Mouse (Mus musculus): ENCODE measurements around the gene Dusp3. TPM values are rescaled to one million over a fixed set of nuclear protein-coding genes. Genes with fewer than 3 reads are reported as not detected.

The Dusp3 gene
- polyA plus RNA-seq (2015; fragmentation: Nextera tagmentation; extraction: Ambion mirVana), result 32.8 and 33.8 TPM in 2 replicates

DNA sequence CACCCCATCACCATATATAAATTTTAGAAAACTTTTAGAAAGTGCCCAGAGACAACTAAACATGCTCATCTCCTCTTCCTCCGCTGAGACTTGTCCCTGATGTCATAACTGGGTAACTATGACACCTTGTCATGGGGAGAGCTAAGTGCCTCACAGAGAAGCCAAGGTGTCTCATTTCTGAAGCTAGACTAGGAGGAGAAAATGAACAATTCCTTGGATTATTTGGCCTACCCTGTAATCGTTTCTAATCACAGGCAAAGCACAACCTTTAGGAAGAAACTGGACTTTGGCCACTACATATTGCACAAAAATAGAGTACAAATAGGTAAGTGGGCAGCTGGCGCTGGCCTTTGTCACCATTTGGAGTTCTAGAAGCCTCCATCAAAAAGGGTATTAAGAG is at the start of gene Dusp3:
Gene Dusp3 (minus strand): TSS at position 101 of the 400 bp plus-strand sequence.
- ATAC-seq (replicated peaks; ENCODE audit: low FRiP score), result no peak
- Histone ChIP-seq H3K9me3 (replicated peaks) (no peaks in the 10 kb centered on the region), H3K4me3 (replicated peaks) (0 out of 2 replicates have a peak within 1 kb of the TSS, but pooled peaks have one; percentile 3), H3K36me3 (no peaks in the 10 kb centered on the region), H3K27ac (no peak within 1 kb of the TSS), H3K27me3 (peaks cover 22% of the 10 kb centered on the region), H3K9ac (no peak within 1 kb of the TSS), H3K4me2 (peak within 1 kb of the TSS; percentile 37), H3K4me1 (peaks cover 45% of the 10 kb centered on the region)
- 86% methylated on average over 3 of the region's 3 CpGs for WGBS

- H3K9ac ChIP-seq, result no peak overlapping the region
- 0 out of 2 replicates have a peak, but pooled peaks cover 4% of the 10 kb centered on the region for H3K27me3 ChIP-seq
- no peaks in the 10 kb centered on the region for H3K36me3 ChIP-seq
- WGBS, result 80% methylated on average over 7 of the region's 7 CpGs
- H3K4me2 ChIP-seq, result no peak overlapping the region
- no peak overlapping the region for H3K4me3 ChIP-seq (replicated peaks)
- H3K9me3 ChIP-seq (replicated peaks), result no peaks in the 10 kb centered on the region
- H3K4me1 ChIP-seq, result peaks cover 14% of the 10 kb centered on the region
- ATAC-seq (replicated peaks; ENCODE audit: low FRiP score), result no peak
- H3K27ac ChIP-seq, result no peak overlapping the region
Measured at GRCm38 (mm10) chr11:102036336-102036735, 49.5 kb upstream of the Dusp3 start.

- H3K4me2 ChIP-seq, result no peak overlapping the region
- no peak overlapping the region for H3K27ac ChIP-seq
- H3K27me3 ChIP-seq, result peaks cover 9% of the 10 kb centered on the region; the same call in 1 of the 2 replicates
- no peaks in the 10 kb centered on the region for H3K9me3 ChIP-seq (replicated peaks)
- ATAC-seq (replicated peaks; ENCODE audit: low FRiP score), result no peak
- peaks cover 14% of the 10 kb centered on the region for H3K4me1 ChIP-seq
- no peak overlapping the region for H3K4me3 ChIP-seq (replicated peaks)
- WGBS, result 82% methylated on average over 5 of the region's 5 CpGs
- H3K9ac ChIP-seq, result no peak overlapping the region
- no peaks in the 10 kb centered on the region for H3K36me3 ChIP-seq
Measured at GRCm38 (mm10) chr11:102035456-102035960, 48.7 kb upstream of the Dusp3 start.

- H3K4me3 ChIP-seq (replicated peaks), result no peak overlapping the region
- no peak for ATAC-seq (replicated peaks; ENCODE audit: low FRiP score)
- WGBS, result 74% methylated on average over 8 of the region's 8 CpGs
Measured at GRCm38 (mm10) chr11:102034887-102035286, 48.1 kb upstream of the Dusp3 start.

GRCm38 (mm10) chr11:102033055-102033591 is 46.3 kb upstream of the Dusp3 start:
- Histone ChIP-seq H3K4me2 (no peak overlapping the region), H3K4me1 (peaks cover 11% of the 10 kb centered on the region), H3K27ac (no peak overlapping the region), H3K9ac (no peak overlapping the region), H3K4me3 (replicated peaks) (no peak overlapping the region), H3K36me3 (no peaks in the 10 kb centered on the region), H3K9me3 (replicated peaks) (no peaks in the 10 kb centered on the region), H3K27me3 (peaks cover 26% of the 10 kb centered on the region)
- WGBS, result 94% methylated on average over 12 of the region's 12 CpGs
- ATAC-seq (replicated peaks; ENCODE audit: low FRiP score), result no peak

More at GRCm38 (mm10) chr11:102034887-102035286, 48.1 kb upstream of the Dusp3 start:
- peaks cover 14% of the 10 kb centered on the region for H3K27me3 ChIP-seq
- H3K4me2 ChIP-seq, result no peak overlapping the region
- no peak overlapping the region for H3K9ac ChIP-seq
- no peaks in the 10 kb centered on the region for H3K36me3 ChIP-seq
- H3K27ac ChIP-seq, result no peak overlapping the region
- peaks cover 16% of the 10 kb centered on the region for H3K4me1 ChIP-seq
- no peaks in the 10 kb centered on the region for H3K9me3 ChIP-seq (replicated peaks)

GRCm38 (mm10) chr11:102031149-102031548 is 44.3 kb upstream of the Dusp3 start:
- H3K9me3 ChIP-seq (replicated peaks), result no peaks in the 10 kb centered on the region
- H3K4me1 ChIP-seq, result peaks cover 26% of the 10 kb centered on the region
- no peak for ATAC-seq (replicated peaks; ENCODE audit: low FRiP score)
- no peak overlapping the region for H3K9ac ChIP-seq
- peaks cover 29% of the 10 kb centered on the region for H3K27me3 ChIP-seq
- WGBS, result 87% methylated on average over 7 of the region's 7 CpGs
- no peak overlapping the region for H3K4me2 ChIP-seq
- no peak overlapping the region for H3K27ac ChIP-seq
- no peaks in the 10 kb centered on the region for H3K36me3 ChIP-seq
- no peak overlapping the region for H3K4me3 ChIP-seq (replicated peaks)

- Histone ChIP-seq H3K4me1 (peaks cover 37% of the 10 kb centered on the region), H3K4me2 (no peak overlapping the region), H3K9ac (no peak overlapping the region), H3K36me3 (no peaks in the 10 kb centered on the region), H3K4me3 (replicated peaks) (no peak overlapping the region), H3K27ac (no peak overlapping the region), H3K27me3 (peaks cover 41% of the 10 kb centered on the region), H3K9me3 (replicated peaks) (no peaks in the 10 kb centered on the region)
- 37% methylated on average over 7 of the region's 7 CpGs for WGBS
- ATAC-seq (replicated peaks; ENCODE audit: low FRiP score), result no peak
Measured at GRCm38 (mm10) chr11:102029966-102030365, 43.2 kb upstream of the Dusp3 start.

- peaks cover 36% of the 10 kb centered on the region for H3K4me1 ChIP-seq
- H3K4me3 ChIP-seq (replicated peaks), result no peak overlapping the region
- H3K9ac ChIP-seq, result no peak overlapping the region
- no peaks in the 10 kb centered on the region for H3K36me3 ChIP-seq
- no peak overlapping the region for H3K27ac ChIP-seq
- no peak overlapping the region for H3K4me2 ChIP-seq
- H3K9me3 ChIP-seq (replicated peaks), result no peaks in the 10 kb centered on the region
- 80% methylated on average over 4 of the region's 4 CpGs for WGBS
- no peak for ATAC-seq (replicated peaks; ENCODE audit: low FRiP score)
- peaks cover 46% of the 10 kb centered on the region for H3K27me3 ChIP-seq
Measured at GRCm38 (mm10) chr11:102029304-102029703, 42.5 kb upstream of the Dusp3 start.

DNA sequence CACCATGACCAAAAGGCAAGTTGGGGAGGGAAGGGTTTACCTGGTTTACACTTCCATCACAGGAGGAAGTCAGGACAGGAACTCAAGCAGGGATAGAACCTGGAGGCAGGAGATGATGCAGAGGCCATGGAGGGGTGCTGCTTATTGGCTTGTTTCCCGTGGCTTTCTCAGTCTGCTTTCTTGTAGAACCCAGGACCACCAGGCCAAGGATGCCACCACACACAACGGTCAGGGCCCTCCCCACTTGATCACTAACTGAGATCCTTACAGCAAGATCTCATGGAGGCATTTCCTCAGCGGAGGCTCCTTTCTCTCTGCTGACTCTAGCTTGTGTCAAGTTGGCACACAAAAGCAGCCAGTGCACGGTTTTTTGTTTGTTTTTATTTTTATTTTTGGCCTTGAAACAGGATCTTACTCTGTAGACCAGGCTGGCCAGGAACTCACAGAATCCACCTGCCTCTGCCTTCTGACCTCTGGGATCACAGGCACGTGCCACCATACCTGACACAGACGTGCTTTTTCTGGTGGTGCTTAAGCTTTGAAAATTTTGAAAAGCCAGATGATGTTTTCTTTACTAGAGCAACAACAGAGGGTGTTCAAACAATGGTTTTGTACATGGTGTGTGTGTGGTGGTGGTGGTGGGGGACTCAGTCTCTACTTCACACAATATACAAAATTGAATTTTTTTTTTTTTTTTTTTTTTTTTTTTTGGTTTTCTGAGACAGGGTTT is 41.4 kb upstream of the Dusp3 start, which contains the start of gene Mpp3:
Gene Mpp3 (minus strand): TSS at position 375 of the 730 bp plus-strand sequence.
- 0 out of 2 replicates have a peak within 1 kb of the TSS, but pooled peaks have one; percentile 53 for H3K9ac ChIP-seq
- no peaks in the 10 kb centered on the region for H3K36me3 ChIP-seq
- H3K27ac ChIP-seq, result peak within 1 kb of the TSS; percentile 88
- peak within 1 kb of the TSS; percentile 66 for H3K4me3 ChIP-seq (replicated peaks)
- WGBS, result 70% methylated on average over 6 of the region's 6 CpGs
- peak within 1 kb of the TSS; percentile 94 for H3K4me2 ChIP-seq
- no peak for ATAC-seq (replicated peaks; ENCODE audit: low FRiP score)
- H3K4me1 ChIP-seq, result peaks cover 38% of the 10 kb centered on the region
- no peaks in the 10 kb centered on the region for H3K9me3 ChIP-seq (replicated peaks)
- H3K27me3 ChIP-seq, result peaks cover 56% of the 10 kb centered on the region

DNA sequence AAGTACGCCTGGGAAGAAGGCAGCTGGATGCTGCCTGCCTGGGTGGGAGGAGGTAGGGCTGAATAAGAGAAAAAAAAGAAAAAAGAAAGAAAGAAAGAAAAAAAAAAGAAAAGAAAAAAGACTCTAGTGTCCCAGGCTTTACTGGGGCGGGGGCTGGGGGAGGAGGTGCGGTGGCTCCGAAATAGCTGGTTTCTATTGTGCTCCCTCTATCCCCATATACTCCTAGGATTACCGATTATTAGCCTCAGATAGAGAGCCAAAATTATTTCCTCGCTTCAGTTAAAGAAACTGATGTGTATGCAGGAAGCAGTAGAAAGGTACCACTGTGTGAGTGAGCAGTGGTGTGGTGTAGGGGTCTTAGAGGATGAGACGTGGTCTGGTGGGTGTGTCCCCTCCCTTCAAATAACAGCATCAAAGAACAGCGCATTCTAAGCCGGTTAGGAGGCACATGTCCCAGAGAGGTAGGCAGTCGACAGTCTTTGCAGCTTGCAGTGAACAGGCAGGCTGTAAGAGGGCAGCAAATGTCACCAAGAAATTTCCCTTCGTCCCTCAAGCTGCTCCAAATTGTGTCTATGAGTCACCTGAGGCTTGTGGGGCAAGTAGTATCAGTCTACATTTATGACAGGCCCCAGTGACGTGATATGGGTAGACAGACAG is 40.7 kb upstream of the Dusp3 start:
- H3K4me2 ChIP-seq, result peak overlapping the region; percentile 94
- H3K36me3 ChIP-seq, result no peaks in the 10 kb centered on the region
- ATAC-seq (replicated peaks; ENCODE audit: low FRiP score), result no peak
- peak overlapping the region; percentile 66 for H3K4me3 ChIP-seq (replicated peaks)
- H3K9ac ChIP-seq, result peak overlapping the region; percentile 53; the same call in 1 of the 2 replicates
- H3K9me3 ChIP-seq (replicated peaks), result no peaks in the 10 kb centered on the region
- H3K4me1 ChIP-seq, result peaks cover 38% of the 10 kb centered on the region
- H3K27me3 ChIP-seq, result peaks cover 60% of the 10 kb centered on the region
- WGBS, result 7% methylated on average over 12 of the region's 12 CpGs
- H3K27ac ChIP-seq, result peak overlapping the region; percentile 88

- peak overlapping the region; percentile 66 for H3K4me3 ChIP-seq (replicated peaks)
- H3K9me3 ChIP-seq (replicated peaks), result no peaks in the 10 kb centered on the region
- H3K36me3 ChIP-seq, result peaks cover 2% of the 10 kb centered on the region; the same call in 1 of the 2 replicates
- peak overlapping the region; percentile 53 for H3K9ac ChIP-seq
- WGBS, result under 1% methylated on average over 65 of the region's 73 CpGs
- peak; percentile 90 for ATAC-seq (replicated peaks; ENCODE audit: low FRiP score)
- H3K27me3 ChIP-seq, result peaks cover 59% of the 10 kb centered on the region
- H3K4me1 ChIP-seq, result peaks cover 38% of the 10 kb centered on the region
- peak overlapping the region; percentile 88 for H3K27ac ChIP-seq
- H3K4me2 ChIP-seq, result peak overlapping the region; percentile 94
Measured at GRCm38 (mm10) chr11:102026694-102027360, 40.0 kb upstream of the Dusp3 start.

Measured in kidney, embryonic 15.5 days (tissue).